In the genomic region with DNA sequence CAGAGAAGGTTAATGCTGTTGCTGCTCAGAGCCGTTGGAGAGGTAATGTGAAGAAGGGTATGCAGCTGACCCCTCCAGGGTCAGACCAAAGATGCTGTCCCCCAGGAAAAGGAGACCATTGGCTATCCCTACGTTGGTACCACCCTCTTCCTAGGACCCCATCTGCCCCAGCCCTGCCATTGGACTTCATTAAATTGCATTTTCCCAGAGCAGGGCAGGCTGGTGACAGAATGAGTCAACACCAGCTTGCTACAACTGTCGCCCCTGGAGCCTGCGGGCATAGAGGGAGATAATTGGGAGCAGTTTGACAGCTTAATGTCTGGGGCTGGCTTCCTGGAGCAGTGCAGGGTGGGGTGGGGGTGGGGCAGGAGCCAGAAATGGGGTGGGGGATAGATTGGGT, we compare ENCODE assay signal across 14 mouse cellular contexts. TPM values are rescaled to one million over a fixed set of nuclear protein-coding genes. Genes with fewer than 3 reads are reported as not detected.
A peak's percentile ranks its signal among the peaks of the same experiment; 100 is the strongest.
DNase-seq lines count a peak whose midpoint lies in the region; ATAC-seq lines count a peak whose summit lies in the region.
"Had no signal": no experiment of that assay in that cellular context is flagged by ENCODE, and none has a peak within 500 bp of the region (broad histone marks: within the 10 kb centered on the region; RNA-seq: fewer than 3 reads in every experiment).

No protein-coding gene starts in this region.

- H3K9ac ChIP-seq in forebrain, embryonic 14.5 days (ENCODE audit: low read length), result peak overlapping the region; percentile 13; the same call in 1 of the 2 replicates
- no peak overlapping the region for H3K9ac ChIP-seq in neural tube, embryonic 14.5 days (replicated peaks; ENCODE audit: low read depth, low read length)
- H3K9ac ChIP-seq: limb, embryonic 15.5 days; lung, embryonic 14.5 days had no signal

- H3K4me2 ChIP-seq in forebrain, embryonic 14.5 days (ENCODE audit: low read length), result no peak overlapping the region
- no peak overlapping the region for H3K4me2 ChIP-seq in neural tube, embryonic 14.5 days (ENCODE audit: low read depth, low read length)
- H3K4me2 ChIP-seq: limb, embryonic 15.5 days; lung, embryonic 14.5 days had no signal

- 19% methylated on average over 4 of the region's 4 CpGs for WGBS in forebrain, embryonic 14.5 days
- 7% methylated on average over 4 of the region's 4 CpGs for WGBS in neural tube, embryonic 14.5 days

- H3K36me3 ChIP-seq in forebrain, embryonic 14.5 days (ENCODE audit: control insufficient read depth, insufficient read depth, low read length), result no peaks in the 10 kb centered on the region
- H3K36me3 ChIP-seq in neural tube, embryonic 14.5 days (ENCODE audit: control insufficient read depth, insufficient read depth, low read length), result no peaks in the 10 kb centered on the region
- H3K36me3 ChIP-seq: limb, embryonic 15.5 days had no signal

- peak; percentile 71 for ATAC-seq in forebrain, embryonic 14.5 days
- ATAC-seq in neural tube, embryonic 14.5 days (ENCODE audit: low read depth), result peak; percentile 72; the same call in 1 of the 2 replicates
- no peak for ATAC-seq in erythroblast, adult 5-6 weeks (replicated peaks; ENCODE audit: low FRiP score, poor library complexity, severe bottlenecking)
- ATAC-seq: Patski had no signal

- H3K27me3 ChIP-seq in forebrain, embryonic 14.5 days (replicated peaks; ENCODE audit: control insufficient read depth, insufficient read depth, low read length), result no peaks in the 10 kb centered on the region
- H3K27me3 ChIP-seq in neural tube, embryonic 14.5 days (ENCODE audit: control insufficient read depth, insufficient read depth, low read length), result no peaks in the 10 kb centered on the region
- H3K27me3 ChIP-seq: limb, embryonic 15.5 days; Patski had no signal

- H3K9me3 ChIP-seq in forebrain, embryonic 14.5 days (replicated peaks; ENCODE audit: control insufficient read depth, low read length), result no peaks in the 10 kb centered on the region; the same call in 1 of the 2 replicates
- no peaks in the 10 kb centered on the region for H3K9me3 ChIP-seq in neural tube, embryonic 14.5 days (ENCODE audit: control insufficient read depth, low read length)
- H3K9me3 ChIP-seq: limb, embryonic 15.5 days had no signal

- peak; percentile 35 for DNase-seq in embryo, embryonic 9.5 days (ENCODE audit: extremely low spot score)
- DNase-seq in forebrain, embryonic 14.5 days (ENCODE audit: low spot score), result peak; percentile 67
- peak; percentile 64 for DNase-seq in mesoderm, embryonic 11.5 days (ENCODE audit: low read depth, low spot score)
- no peak for DNase-seq in frontal cortex, postnatal 10 days (ENCODE audit: low spot score in 2 of 2)
- no peak for DNase-seq in ovary, postnatal 14 days (ENCODE audit: low spot score)
- DNase-seq: kidney, adult 11 months; kidney, postnatal 4 days; lung, embryonic 14.5 days had no signal

- peak overlapping the region; percentile 54; the same call in 1 of the 2 replicates for H3K27ac ChIP-seq in forebrain, embryonic 14.5 days (ENCODE audit: low read depth, low read length)
- no peak overlapping the region for H3K27ac ChIP-seq in neural tube, embryonic 14.5 days (ENCODE audit: low read depth, low read length)
- H3K27ac ChIP-seq: limb, embryonic 15.5 days; stomach, postnatal 0 days had no signal

- H3K4me1 ChIP-seq in forebrain, embryonic 14.5 days (ENCODE audit: control insufficient read depth, insufficient read depth, low read length), result peaks cover 23% of the 10 kb centered on the region
- peaks cover 33% of the 10 kb centered on the region for H3K4me1 ChIP-seq in neural tube, embryonic 14.5 days (ENCODE audit: control insufficient read depth, insufficient read depth, low read length)
- H3K4me1 ChIP-seq: megakaryocyte, embryonic 14.5 days had no signal

- no peak overlapping the region for H3K4me3 ChIP-seq in forebrain, embryonic 14.5 days (ENCODE audit: low read depth, low read length)
- no peak overlapping the region for H3K4me3 ChIP-seq in neural tube, embryonic 14.5 days (ENCODE audit: low read depth, low read length)
- H3K4me3 ChIP-seq: limb, embryonic 15.5 days; megakaryocyte, embryonic 14.5 days had no signal

RNA-seq across cellular contexts. Expression of a gene that starts 25.0 kb away (rescaled TPM):
- polyA plus RNA-seq in forebrain, embryonic 14.5 days (2014; fragmentation: Nextera tagmentation; extraction: Ambion mirVana), result 8.5 and 10.8 TPM in 2 replicates
- 14.9 and 21.1 TPM in 2 replicates for polyA plus RNA-seq in neural tube, embryonic 14.5 days (2014; fragmentation: Nextera tagmentation; extraction: Ambion mirVana)
- 0.19 and 1.5 TPM in 2 replicates for total RNA-seq in erythroblast, adult 5-6 weeks (2015; ENCODE audit: low replicate concordance)
- not detected in 2 replicates for total RNA-seq in erythroblast, adult 5-6 weeks (2017; ENCODE audit: low replicate concordance)

Comparison
In these comparisons a context has a peak if more than half of its experiments do, and no peak if none do; other contexts are left out.
1. DNase-seq: peak in embryo, embryonic 9.5 days (single experiment), forebrain, embryonic 14.5 days (single experiment) and mesoderm, embryonic 11.5 days (single experiment); none in frontal cortex, postnatal 10 days (0 of 2) and ovary, postnatal 14 days (single experiment).